Mouse (Mus musculus): ENCODE data around the gene Vps18. TPM values are rescaled to one million over a fixed set of nuclear protein-coding genes. Genes with fewer than 3 reads are reported as not detected.

Vps18 gene
- total and polyA plus RNA-seq, 2 experiments from 2014 or later = 21.4 to 36.9 TPM

- WGBS = 92% methylated on average over 2 of the region's 2 CpGs
- Histone ChIP-seq H3K9ac (replicated peaks; ENCODE audit: low read length, poor library complexity, severe bottlenecking) (no peak overlapping the region), H3K27me3 (ENCODE audit: insufficient read depth, low read length) (no peaks in the 10 kb centered on the region), H3K36me3 (ENCODE audit: insufficient read depth, low read length) (peaks cover 51% of the 10 kb centered on the region), H3K9me3 (ENCODE audit: low read length) (no peaks in the 10 kb centered on the region), H3K4me3 (ENCODE audit: low read depth, low read length) (no peak overlapping the region), H3K4me1 (ENCODE audit: insufficient read depth, low read length) (no peaks in the 10 kb centered on the region), H3K4me2 (ENCODE audit: low read depth, low read length, poor library complexity, severe bottlenecking) (no peak overlapping the region), H3K27ac (ENCODE audit: low read depth, low read length) (no peak overlapping the region)
- TF ChIP-seq CTCF (IDR thresholded peaks at IDR 0.05) = no peak
- ATAC-seq (ENCODE audit: low FRiP score) = no peak
- DNase-seq (ENCODE audit: low spot score) = no peak
These were observed 10.3 kb downstream of the Vps18 start for GRCm38 (mm10) chr2:119298839-119299238.

- TF ChIP-seq CTCF (IDR thresholded peaks at IDR 0.05) = peak; percentile 71
- H3K9ac ChIP-seq (replicated peaks; ENCODE audit: low read length, poor library complexity, severe bottlenecking) = no peak overlapping the region
- H3K4me3 ChIP-seq (ENCODE audit: low read depth, low read length) = no peak overlapping the region
- DNase-seq (ENCODE audit: low spot score) (peak; percentile 88), ATAC-seq (ENCODE audit: low FRiP score) (peak; percentile 58)
- no peaks in the 10 kb centered on the region for H3K27me3 ChIP-seq (ENCODE audit: insufficient read depth, low read length)
- no peaks in the 10 kb centered on the region for H3K4me1 ChIP-seq (ENCODE audit: insufficient read depth, low read length)
- no peak overlapping the region for H3K4me2 ChIP-seq (ENCODE audit: low read depth, low read length, poor library complexity, severe bottlenecking)
- H3K36me3 ChIP-seq (ENCODE audit: insufficient read depth, low read length) = peaks cover 42% of the 10 kb centered on the region
- H3K27ac ChIP-seq (ENCODE audit: low read depth, low read length) = no peak overlapping the region
- 6% methylated on average over 15 of the region's 15 CpGs for WGBS
- no peaks in the 10 kb centered on the region for H3K9me3 ChIP-seq (ENCODE audit: low read length)
These were observed 11.7 kb downstream of the Vps18 start for GRCm38 (mm10) chr2:119299981-119300818.

GRCm38 (mm10) chr2:119300819-119301493 is 12.4 kb downstream of the Vps18 start:
- Histone ChIP-seq H3K36me3 (ENCODE audit: insufficient read depth, low read length) (peaks cover 39% of the 10 kb centered on the region), H3K4me3 (ENCODE audit: low read depth, low read length) (no peak overlapping the region), H3K4me1 (ENCODE audit: insufficient read depth, low read length) (no peaks in the 10 kb centered on the region), H3K27me3 (ENCODE audit: insufficient read depth, low read length) (no peaks in the 10 kb centered on the region), H3K9ac (replicated peaks; ENCODE audit: low read length, poor library complexity, severe bottlenecking) (no peak overlapping the region), H3K9me3 (ENCODE audit: low read length) (no peaks in the 10 kb centered on the region), H3K27ac (ENCODE audit: low read depth, low read length) (no peak overlapping the region), H3K4me2 (ENCODE audit: low read depth, low read length, poor library complexity, severe bottlenecking) (no peak overlapping the region)
- TF ChIP-seq CTCF (IDR thresholded peaks at IDR 0.05) = no peak
- DNase-seq (ENCODE audit: low spot score) = peak; percentile 61
- 31% methylated on average over 7 of the region's 7 CpGs for WGBS
- peak; percentile 34 for ATAC-seq (ENCODE audit: low FRiP score)

GRCm38 (mm10) chr2:119302876-119303275 is 14.3 kb downstream of the Vps18 start:
- no peak for TF ChIP-seq CTCF (IDR thresholded peaks at IDR 0.05)
- H3K27ac ChIP-seq (ENCODE audit: low read depth, low read length) = no peak overlapping the region
- peaks cover 24% of the 10 kb centered on the region for H3K36me3 ChIP-seq (ENCODE audit: insufficient read depth, low read length)
- no peaks in the 10 kb centered on the region for H3K27me3 ChIP-seq (ENCODE audit: insufficient read depth, low read length)
- H3K9ac ChIP-seq (replicated peaks; ENCODE audit: low read length, poor library complexity, severe bottlenecking) = no peak overlapping the region
- no peak overlapping the region for H3K4me2 ChIP-seq (ENCODE audit: low read depth, low read length, poor library complexity, severe bottlenecking)
- no peaks in the 10 kb centered on the region for H3K9me3 ChIP-seq (ENCODE audit: low read length)
- DNase-seq (ENCODE audit: low spot score) (no peak), ATAC-seq (ENCODE audit: low FRiP score) (no peak)
- 87% methylated on average over 6 of the region's 6 CpGs for WGBS
- no peak overlapping the region for H3K4me3 ChIP-seq (ENCODE audit: low read depth, low read length)
- no peaks in the 10 kb centered on the region for H3K4me1 ChIP-seq (ENCODE audit: insufficient read depth, low read length)

- Histone ChIP-seq H3K4me3 (ENCODE audit: low read depth, low read length) (no peak overlapping the region), H3K27ac (ENCODE audit: low read depth, low read length) (no peak overlapping the region), H3K9me3 (ENCODE audit: low read length) (no peaks in the 10 kb centered on the region), H3K4me2 (ENCODE audit: low read depth, low read length, poor library complexity, severe bottlenecking) (no peak overlapping the region), H3K9ac (replicated peaks; ENCODE audit: low read length, poor library complexity, severe bottlenecking) (no peak overlapping the region), H3K27me3 (ENCODE audit: insufficient read depth, low read length) (no peaks in the 10 kb centered on the region), H3K4me1 (ENCODE audit: insufficient read depth, low read length) (no peaks in the 10 kb centered on the region), H3K36me3 (ENCODE audit: insufficient read depth, low read length) (peaks cover 10% of the 10 kb centered on the region; the same call in 1 of the 2 replicates)
- no peak for TF ChIP-seq CTCF (IDR thresholded peaks at IDR 0.05)
- DNase-seq (ENCODE audit: low spot score) (no peak), ATAC-seq (ENCODE audit: low FRiP score) (no peak)
- WGBS = 58% methylated on average over 3 of the region's 3 CpGs
These were observed 15.9 kb downstream of the Vps18 start for GRCm38 (mm10) chr2:119304391-119304790.

GRCm38 (mm10) chr2:119304798-119305208 is 16.3 kb downstream of the Vps18 start:
- 27% methylated on average over 3 of the region's 3 CpGs for WGBS

More at GRCm38 (mm10) chr2:119304798-119305208, 16.3 kb downstream of the Vps18 start:
- no peak overlapping the region for H3K27ac ChIP-seq (ENCODE audit: low read depth, low read length)
- H3K9ac ChIP-seq (replicated peaks; ENCODE audit: low read length, poor library complexity, severe bottlenecking) = no peak overlapping the region
- no peak overlapping the region for H3K4me3 ChIP-seq (ENCODE audit: low read depth, low read length)
- no peak for TF ChIP-seq CTCF (IDR thresholded peaks at IDR 0.05)
- no peak for DNase-seq (ENCODE audit: low spot score)
- H3K36me3 ChIP-seq (ENCODE audit: insufficient read depth, low read length) = peaks cover 7% of the 10 kb centered on the region; the same call in 1 of the 2 replicates
- H3K27me3 ChIP-seq (ENCODE audit: insufficient read depth, low read length) = no peaks in the 10 kb centered on the region
- H3K4me2 ChIP-seq (ENCODE audit: low read depth, low read length, poor library complexity, severe bottlenecking) = no peak overlapping the region
- no peaks in the 10 kb centered on the region for H3K9me3 ChIP-seq (ENCODE audit: low read length)
- no peaks in the 10 kb centered on the region for H3K4me1 ChIP-seq (ENCODE audit: insufficient read depth, low read length)
- no peak for ATAC-seq (ENCODE audit: low FRiP score)
